Comparison of ENCODE assay signal across 1 mouse cellular context in the genomic region with DNA sequence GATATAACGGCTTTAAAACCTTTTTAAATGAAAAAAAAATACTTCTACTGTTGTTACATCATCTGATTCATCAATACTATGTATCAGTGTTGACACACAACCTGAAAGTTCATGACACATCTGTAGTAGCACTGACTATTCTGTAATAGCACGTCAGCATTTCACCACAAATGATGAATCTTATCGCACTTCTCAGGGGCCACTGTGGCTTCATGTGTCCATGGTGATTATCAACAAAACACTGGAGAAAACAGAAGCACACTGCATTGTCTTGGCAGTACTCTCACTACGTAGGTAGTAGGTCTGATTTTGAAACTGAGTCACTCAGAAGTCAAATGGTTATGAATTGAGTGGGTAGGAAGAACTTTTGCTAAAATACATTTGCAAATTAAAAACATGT.
TF ChIP-seq lines count a peak whose summit lies in the region.

No protein-coding gene starts in this region.

TF ChIP-seq in MEL, 35 proteins besides CTCF, POLR2A, EP300 and RAD21 (continued from another document):
- no peak for TF ChIP-seq E2F4 (IDR thresholded peaks at IDR 0.05; ENCODE audit: borderline replicate concordance, low read depth, low read length)
- no peak for TF ChIP-seq CHD1 (IDR thresholded peaks at IDR 0.05; ENCODE audit: low read depth, low read length)
- TF ChIP-seq POLR2AphosphoS2 (IDR thresholded peaks at IDR 0.05; ENCODE audit: low read length) = no peak
- no peak for TF ChIP-seq JUND (IDR thresholded peaks at IDR 0.05; ENCODE audit: low read depth, low read length)
- no peak for TF ChIP-seq MYC (IDR thresholded peaks at IDR 0.05; ENCODE audit: low read depth, low read length)
- no peak; the same call in 1 of the 2 replicates for TF ChIP-seq MEF2A (IDR thresholded peaks at IDR 0.05; ENCODE audit: extremely low read depth, insufficient replicate concordance, low read depth, low read length, poor library complexity, severe bottlenecking)
- TF ChIP-seq UBTF (IDR thresholded peaks at IDR 0.05; ENCODE audit: borderline replicate concordance, insufficient read depth, low read depth, low read length) = no peak
- no peak for TF ChIP-seq GABPA (IDR thresholded peaks at IDR 0.05; ENCODE audit: low read depth, low read length)
- TF ChIP-seq MYB (IDR thresholded peaks at IDR 0.05; ENCODE audit: low read depth, low read length) = no peak
- no peak for TF ChIP-seq USF2 (IDR thresholded peaks at IDR 0.05; ENCODE audit: borderline replicate concordance in 1 of 2, insufficient read depth in 1 of 2, low read depth in 1 of 2, low read length in 2 of 2)
- no peak for TF ChIP-seq POLR2AphosphoS5 (IDR thresholded peaks at IDR 0.05; ENCODE audit: borderline replicate concordance, low read depth, low read length)
- TF ChIP-seq TAL1 (IDR thresholded peaks at IDR 0.05; ENCODE audit: low read length) = peak; percentile 55
- peak; percentile 96 for TF ChIP-seq SIN3A (IDR thresholded peaks at IDR 0.05; ENCODE audit: low read length)
- TF ChIP-seq MXI1 (IDR thresholded peaks at IDR 0.05; ENCODE audit: low read depth, low read length) = peak; percentile 83
- no peak for TF ChIP-seq TBP (IDR thresholded peaks at IDR 0.05; ENCODE audit: low read depth, low read length)
